Mouse (Mus musculus): ENCODE data around the gene Zfpm1. TPM values are rescaled to one million over a fixed set of nuclear protein-coding genes. Genes with fewer than 3 reads are reported as not detected.
A peak's percentile ranks its signal among the peaks of the same experiment; 100 is the strongest.

The Zfpm1 gene
- 10 to 100 TPM; 43.7 to 52.2 TPM for total RNA-seq (2021)
- long read RNA-seq, transcript Zfpm1-201 (10 exons, 3,390 nt), result major isoform, 34 of 46 reads
- long read RNA-seq, partial matches to known transcripts, result 3 of 46 reads
- long read RNA-seq, other reads (novel, unspliced or antisense), result 9 of 46 reads

DNA sequence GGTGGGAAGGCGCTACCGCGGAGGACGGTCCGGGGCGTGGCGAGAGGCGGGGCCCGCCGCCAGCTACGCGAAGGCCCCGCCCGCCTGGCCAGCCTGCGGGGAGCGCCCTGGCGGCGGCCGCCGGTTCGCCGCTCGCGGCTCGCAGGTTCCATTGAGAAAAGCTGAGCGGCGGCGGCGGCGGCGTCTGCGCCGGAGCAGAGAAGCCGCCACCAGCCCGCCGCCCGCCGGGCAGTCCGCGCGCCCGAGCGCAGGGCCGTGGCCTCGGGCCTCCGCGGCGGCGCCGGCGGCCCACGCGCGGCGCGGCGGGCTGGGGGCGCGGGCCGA, at the start of gene Zfpm1:
Gene Zfpm1, plus strand, starts transcription at position 107 of the 324 bp plus-strand sequence.
- no peak for DNase-seq (ENCODE audit: low spot score in 2 of 2)

DNA sequence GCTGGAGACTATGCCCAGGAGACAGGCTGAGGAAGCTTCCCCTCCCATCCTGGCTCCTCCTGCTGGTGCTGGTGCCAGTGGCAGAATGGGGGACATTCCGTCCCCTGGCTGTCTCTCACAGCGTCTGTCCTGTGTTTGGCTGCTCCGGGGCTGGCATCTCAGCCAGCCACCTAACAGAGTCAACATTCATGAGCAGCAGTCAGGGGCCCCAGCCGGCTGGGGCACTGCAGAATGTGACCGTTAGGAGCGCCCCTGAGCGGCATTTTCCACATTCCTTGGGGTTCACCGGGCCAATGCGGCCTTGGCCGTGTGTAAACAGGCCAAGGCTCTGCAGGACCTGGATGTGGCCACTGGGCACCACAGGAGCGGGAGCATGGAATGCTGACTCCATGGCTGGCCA, 47.9 kb upstream of the Zfpm1 start:
- peak in 1 of 2 experiments; percentile 65 for DNase-seq (ENCODE audit: low spot score in 2 of 2)

DNA sequence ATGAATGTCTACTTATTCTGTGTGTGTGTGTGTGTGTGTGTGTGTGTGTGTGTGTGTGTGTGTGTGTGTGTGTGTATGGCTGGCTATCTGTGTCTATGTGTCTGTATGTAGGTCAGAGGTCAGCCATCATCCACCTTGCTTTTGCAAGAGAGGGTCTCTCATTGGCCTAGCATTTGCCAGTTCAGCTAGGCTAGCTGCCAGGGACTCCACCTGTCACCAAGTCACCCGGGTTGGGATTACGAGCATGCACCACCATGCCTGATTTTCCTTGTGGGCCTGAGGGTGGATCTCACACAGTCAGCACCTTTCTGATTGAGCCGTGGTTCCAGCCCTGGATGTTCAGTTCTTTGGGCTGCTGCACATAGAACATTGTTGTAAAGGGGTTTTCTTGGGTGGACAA, 45.4 kb upstream of the Zfpm1 start:
- no peak for DNase-seq (ENCODE audit: low spot score in 2 of 2)

DNA sequence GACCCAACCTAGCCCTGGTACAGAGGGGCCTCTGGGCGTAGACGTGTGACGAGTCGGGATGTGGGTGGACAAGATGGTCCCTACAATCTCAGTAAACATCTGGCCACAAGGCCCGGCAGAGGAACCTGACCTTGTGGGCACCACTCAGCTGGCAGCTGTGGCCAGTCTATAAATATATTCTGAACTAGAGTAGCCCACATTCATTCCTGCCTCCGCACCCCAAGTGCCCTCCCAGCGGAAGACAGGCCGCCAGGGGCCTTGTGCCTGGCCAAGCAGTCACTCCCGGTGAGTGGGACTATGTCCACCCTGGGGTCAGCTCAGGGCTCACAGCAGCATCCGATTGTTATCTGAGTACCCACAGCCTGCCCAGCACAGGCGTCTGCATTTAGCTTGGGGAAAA, 43.7 kb upstream of the Zfpm1 start:
- no peak for DNase-seq (ENCODE audit: low spot score in 2 of 2)

DNA sequence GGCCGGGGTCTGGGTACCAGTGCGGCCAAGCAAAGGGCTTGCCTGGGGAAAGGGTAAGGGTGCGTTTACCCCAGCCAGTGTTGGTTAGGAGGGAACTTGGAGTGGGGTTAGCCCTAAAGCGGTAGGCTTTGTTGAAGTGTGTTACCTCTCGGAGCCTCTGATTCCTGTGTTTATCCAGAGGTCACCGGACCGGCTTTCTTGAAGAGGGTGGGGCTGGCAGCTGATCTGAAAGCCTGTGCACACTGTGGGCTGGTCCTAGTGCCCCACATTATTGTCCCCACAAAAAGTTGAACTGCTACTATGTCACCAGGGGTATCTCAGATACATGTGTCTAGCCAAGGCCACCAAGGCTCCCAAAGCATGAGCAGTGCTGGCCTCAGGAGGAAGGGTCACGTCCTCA, 43.2 kb upstream of the Zfpm1 start:
- DNase-seq (ENCODE audit: low spot score in 2 of 2), result no peak

DNA sequence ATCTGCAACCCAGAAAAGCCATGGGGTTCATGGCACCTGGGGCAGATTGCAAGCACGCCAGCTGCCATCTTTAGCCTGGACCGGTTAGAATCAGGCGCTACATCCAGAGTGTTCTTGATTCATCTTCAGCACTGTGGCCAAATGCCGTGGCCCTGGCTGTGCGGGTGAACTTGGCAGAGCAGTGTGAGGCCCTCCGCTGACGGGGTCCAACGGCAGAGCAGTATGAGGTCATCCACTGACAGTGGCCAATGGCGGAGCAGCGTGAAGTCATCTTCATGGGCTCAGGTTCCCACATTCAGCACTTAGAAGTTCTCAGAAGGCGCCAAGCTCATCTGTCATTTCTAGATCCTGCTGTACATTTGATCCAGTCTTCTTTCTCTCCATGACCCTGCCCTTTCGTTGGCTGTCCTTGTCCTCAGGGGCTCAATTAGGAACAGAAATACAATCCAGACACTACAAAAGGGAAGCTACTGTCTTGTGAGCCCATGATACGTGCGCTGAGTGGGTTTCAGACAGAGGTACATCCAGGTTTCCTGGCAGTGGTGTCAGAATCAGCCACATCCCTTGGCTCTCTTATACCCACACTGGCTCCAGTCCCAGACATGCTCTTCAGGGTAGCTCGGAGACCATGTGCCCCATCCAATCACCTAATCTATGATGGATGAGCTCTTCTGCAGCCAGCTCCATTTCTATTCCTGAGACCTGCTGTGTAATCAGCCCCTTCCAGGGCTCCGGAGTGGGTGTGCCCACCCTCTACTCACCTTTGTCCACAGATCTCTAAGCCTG, 41.5 kb upstream of the Zfpm1 start:
- DNase-seq (ENCODE audit: low spot score in 2 of 2), result no peak

DNA sequence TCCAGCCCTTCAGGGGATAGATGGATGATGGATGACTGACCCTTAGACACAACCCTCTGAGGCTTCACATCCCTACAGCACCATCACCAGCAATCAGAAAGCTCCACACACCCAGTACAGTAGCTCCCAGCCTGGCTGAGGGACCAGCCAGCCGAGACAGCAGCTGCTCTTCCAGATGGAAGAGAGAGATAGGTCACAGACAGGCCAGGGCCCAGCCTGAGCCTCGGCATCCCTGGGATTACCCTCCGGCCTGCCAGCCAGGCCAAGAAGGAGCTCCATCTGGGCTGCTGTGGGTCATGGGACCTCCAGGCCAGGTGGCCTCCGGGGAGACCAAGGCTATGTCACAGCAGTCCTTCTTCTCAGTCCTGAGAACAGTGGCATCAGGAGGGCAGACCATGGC, 38.6 kb upstream of the Zfpm1 start:
- DNase-seq (ENCODE audit: low spot score in 2 of 2), result no peak

DNA sequence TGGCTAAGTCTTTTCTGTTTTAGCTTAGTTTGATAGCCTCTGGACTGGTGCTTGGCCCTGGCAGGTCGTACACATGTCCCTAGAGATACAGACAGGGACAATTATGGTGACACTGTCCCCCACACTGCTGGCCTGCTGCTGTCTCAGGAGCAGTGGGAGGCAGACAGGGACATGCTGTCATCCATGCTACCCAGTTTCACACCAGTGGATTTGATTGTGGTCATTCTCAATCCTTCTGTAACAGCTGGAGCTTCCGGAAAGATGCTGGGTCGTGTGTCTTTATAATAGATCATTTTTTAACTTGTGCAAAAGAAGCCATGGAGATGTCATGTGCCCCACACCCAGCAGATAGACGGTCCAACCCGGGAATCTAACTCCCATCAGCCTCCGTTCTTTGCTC, 36.8 kb upstream of the Zfpm1 start:
- no peak for DNase-seq (ENCODE audit: low spot score in 2 of 2)

DNA sequence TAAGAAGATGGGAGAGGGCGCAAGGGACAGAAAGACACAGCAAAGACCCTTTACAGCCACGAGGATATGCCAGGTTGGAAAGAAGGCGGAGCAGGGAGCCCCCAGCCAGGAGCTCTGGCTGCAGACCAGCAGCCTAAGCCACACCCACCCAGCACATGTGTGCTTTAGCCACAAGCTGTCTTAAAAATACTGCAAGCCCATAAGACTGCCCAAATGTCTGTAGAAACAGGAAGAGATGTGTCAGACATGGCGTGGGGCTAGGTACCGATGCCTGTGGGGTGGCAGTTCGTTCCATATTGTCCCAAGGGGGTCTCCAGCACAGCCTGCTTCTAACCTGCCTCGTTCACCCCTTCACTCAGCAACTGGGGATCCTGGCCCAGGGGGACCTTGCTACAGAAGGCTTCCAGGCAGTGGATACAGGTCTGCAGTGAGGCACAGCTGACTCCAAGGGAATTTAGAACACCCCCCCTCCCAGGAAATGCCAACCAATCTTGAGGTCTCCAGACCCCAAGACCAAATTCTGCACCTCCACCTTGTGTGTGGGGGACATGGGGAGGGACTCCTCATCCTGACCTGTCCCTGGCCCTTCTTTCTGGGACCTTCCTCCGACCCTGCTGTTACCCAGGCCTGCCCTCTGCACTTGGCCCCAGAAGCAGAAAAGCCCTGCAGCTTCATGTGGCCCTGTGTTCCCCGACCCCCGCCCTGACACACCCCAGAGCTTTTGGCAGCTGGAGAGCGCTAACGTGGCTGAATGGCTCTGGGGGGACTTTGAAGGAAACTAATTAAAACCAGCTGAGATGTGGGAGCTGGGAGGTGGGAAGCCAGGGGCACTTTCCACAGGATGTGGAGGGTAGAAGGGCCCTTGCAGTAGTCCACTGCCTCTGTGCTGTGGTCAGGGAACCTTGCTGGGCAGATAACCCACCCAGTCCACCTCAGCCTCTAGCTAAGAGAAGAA, 35.4 kb upstream of the Zfpm1 start:
- DNase-seq (ENCODE audit: low spot score in 2 of 2), result no peak

DNA sequence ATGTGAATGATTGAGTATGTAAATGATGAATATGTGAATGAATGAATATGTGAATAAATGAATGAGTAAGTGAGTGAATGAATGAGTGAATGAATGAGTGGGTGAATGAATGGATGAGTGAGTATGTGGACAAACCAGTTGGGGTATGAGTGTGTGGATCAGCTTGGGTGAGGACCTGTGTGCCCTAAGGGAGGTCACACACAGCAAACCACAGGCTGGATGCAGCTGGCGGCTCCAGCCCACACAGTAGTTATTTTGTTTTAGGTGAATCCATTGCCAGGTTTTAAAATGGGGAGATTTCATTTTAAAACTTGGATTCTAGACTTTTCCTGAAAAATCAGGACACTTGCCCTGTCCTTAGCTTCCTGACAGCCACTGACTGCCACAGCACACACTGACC, 30.2 kb upstream of the Zfpm1 start:
- no peak for DNase-seq (ENCODE audit: low spot score in 2 of 2)

DNA sequence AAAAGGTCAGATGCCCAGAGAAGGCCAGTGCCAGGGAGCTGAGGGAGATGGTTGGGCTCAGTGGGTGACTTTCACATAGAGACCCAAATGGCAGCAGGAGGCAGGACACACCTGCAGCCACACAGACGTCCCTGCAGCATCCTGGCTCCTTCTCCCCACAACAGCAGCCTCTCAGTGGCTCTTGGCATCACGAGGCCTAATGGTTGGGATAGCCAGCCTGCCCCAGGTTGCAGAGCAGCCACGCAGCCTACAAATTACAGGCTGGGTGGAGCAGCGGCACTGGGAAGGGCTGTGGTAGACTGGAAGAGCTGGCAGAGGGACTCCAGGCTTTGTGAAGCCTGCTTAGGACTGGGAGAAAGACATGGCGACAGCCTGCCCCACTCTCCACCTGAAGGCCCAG, 29.6 kb upstream of the Zfpm1 start:
- no peak for DNase-seq (ENCODE audit: low spot score in 2 of 2)

DNA sequence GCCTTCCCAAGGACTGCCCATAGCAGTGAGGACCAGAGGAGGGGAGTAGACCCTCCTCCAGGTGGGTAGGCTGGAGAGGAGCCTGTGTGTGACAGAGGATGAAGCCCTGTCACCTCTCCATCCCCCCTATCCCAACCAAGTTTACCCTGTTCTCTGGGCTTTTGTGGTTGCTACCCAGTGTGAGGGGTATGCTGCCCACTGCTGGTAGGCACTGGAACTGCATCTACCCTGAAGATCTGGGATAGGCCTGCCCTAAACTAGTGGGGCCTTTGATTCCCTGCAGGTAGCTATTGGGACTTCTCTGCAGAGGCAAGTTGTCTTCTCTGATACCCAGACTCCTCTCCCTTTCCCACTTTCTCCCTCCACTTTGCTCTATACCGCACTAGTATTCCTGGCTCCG, 22.6 kb upstream of the Zfpm1 start:
- peak in 1 of 2 experiments; percentile 83 for DNase-seq (ENCODE audit: low spot score in 2 of 2)

DNA sequence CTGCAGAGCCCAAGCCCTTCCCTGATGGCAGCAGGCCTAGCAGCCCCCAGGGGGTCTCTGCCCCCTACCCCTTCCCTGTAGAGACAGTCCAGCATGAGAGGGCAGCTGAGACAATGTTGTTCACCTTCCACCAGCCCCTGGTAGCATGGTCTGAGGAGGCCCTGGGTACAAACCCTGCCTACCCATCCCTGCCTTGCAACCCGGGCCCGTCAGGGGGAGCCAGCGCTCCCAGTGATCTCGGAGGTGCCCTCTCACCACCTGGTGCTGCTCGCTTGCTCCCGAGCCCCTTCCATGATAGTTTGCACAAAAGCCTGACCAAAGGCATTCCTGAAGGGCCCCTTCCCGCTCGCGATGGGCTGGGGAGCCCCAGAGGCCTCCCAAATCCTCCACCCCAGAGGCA, 21.2 kb upstream of the Zfpm1 start:
- DNase-seq (ENCODE audit: low spot score in 2 of 2), result no peak

DNA sequence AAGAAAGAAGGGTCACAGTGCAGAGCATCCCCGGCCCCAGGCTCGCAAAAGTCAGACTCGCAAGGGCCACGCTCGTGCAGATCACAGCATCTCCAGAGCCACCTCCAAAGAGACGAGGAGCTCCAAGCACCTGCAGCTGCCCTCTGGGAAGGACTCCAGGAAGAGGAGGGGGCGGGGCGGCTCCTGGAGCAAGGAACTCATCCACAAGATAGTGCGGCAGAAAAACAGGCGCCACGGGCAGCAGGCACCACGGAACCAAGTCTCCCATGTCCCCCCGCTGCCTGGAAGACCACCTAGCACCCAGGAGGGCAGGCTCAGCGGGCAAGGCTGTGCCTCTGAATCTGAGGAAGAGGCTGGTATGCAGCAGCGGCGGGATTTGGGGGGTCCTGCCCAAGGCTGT, 19.1 kb upstream of the Zfpm1 start:
- no peak for DNase-seq (ENCODE audit: low spot score in 2 of 2)

DNA sequence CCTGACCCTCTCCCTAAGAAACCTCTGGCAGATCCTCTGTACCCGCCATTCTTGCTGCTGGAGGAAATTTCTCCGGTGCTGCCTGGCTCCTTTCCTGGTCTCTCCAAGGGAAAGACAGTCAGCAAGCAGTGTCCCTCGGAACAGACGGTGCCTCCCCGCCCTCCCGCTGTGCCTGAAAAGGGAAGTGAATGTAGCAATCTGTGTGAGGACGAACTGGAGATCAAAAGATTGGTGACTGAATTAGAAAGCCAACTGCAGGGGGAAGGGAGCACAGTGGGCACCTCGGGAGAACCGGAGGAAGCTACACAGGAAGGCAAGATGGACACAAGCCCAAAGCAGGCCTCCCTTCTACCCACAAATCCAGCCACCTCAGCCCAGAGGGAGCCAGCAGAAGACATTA, 17.7 kb upstream of the Zfpm1 start:
- DNase-seq (ENCODE audit: low spot score in 2 of 2), result peak; percentile 27 to 56

DNA sequence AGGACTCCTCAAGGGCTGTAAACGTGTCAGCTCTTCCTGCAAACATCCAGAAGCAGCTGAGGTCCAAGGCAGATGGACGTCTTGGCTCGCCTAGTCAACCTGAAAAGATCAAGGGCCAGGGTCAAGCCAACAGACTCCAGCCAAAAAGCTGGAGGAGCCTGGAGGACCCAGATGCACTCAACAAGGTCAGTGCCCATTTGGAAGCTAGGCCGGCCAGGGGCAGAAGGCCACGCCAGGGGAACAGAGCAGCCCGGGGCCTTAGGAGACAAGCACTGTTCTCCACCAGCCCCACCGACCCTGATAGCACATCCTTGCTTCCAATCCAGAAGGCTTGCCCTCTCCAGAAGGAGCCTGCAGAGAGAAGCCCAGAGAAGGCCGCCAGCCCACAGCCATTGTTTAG, 16.4 kb upstream of the Zfpm1 start:
- no peak for DNase-seq (ENCODE audit: low spot score in 2 of 2)

DNA sequence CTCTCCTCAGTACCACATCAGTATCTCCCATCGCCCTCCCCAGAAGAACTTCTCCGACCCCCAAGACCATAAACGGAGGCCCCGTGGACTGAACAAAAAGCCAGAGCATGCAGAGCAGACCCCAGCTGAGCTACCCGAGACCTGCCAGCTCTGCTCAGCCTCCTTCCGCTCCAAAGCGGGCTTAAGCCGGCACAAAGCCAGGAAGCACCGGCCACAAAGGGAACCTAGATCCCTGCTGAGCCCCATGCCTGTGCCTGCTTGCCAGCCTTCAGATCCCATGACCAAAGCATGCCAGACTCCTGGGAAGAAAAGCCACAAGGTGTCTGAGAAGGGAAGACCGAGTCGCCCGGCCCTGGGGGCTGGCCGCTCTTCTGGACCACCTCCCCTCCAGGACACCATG, 15.1 kb upstream of the Zfpm1 start:
- no peak for DNase-seq (ENCODE audit: low spot score in 2 of 2)

DNA sequence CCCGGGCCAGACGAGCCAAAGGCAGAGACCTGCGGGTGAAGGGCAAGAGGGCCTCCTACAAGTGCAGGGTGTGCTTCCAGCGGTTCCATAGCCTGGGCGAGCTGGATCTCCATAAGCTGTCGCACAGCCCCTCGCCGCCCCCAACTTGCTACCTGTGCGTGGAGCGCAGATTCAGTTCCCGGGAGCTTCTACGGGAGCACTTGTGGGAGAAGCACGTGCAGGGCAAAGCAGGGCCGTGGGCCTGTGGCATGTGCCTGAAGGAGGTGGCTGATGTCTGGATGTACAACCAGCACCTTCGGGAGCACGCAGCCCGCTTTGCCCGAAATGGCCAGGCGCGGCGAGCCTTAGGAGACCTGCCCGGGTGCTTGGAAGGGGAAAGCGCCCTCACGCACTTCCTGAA, 13.1 kb upstream of the Zfpm1 start:
- DNase-seq (ENCODE audit: low spot score in 2 of 2), result no peak

DNA sequence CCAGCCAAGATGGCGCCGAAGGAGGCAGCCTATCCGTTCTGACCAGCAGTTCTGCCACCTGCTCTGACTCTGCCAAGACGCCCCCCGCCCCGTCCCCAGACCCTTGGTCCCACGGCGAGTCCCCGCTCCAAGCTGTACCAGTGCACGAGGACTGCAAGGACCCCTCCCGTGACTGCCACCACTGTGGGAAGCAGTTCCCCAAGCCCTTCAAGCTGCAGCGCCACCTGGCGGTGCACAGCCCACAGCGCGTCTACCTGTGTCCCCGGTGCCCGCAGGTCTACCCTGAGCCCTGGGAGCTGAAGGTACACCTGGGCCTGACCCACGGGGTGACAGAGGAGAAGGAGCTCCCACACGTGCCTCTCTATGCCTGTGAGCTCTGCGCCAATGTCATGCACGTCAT, 12.5 kb upstream of the Zfpm1 start:
- DNase-seq (ENCODE audit: low spot score in 2 of 2), result peak; percentile 76 to 80

DNA sequence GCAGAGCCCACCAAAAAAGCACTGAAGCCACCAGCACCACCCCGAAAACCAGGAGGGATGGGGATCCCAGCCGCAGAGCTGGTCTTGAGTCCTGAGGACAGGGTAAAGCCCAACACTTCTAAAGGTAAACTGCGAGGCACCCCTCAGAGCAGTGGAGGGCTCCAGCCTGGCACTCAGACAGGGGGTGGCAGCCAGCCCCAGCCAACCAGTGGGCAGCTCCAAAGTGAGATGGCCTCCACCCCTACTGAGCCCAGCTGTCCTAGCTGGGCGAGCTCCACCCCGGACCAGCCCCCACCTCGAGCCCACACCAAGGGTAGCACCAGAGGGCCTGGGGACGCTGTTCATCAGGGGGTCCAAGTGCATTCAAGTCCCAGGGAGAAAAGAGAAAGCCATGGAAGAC, 11.4 kb upstream of the Zfpm1 start:
- no peak for DNase-seq (ENCODE audit: low spot score in 2 of 2)

DNA sequence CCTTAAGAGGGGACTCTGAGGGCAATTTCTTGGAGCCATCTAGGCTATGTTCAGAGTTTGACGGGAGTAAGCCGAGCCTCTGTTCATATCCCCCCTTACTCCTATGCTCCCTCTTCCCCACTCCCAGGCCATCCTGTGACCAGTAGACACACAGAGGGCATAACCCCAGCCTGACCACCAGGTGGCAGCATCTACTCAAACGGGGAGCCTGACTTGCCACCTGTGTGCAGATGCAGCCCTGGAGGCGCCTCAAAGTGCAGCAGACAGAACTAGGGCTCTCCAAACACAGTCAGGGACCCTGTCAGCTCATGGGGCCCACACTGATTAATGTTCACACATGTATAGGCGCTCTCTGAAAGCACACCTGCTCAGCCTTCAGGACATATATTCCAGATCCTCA, 8.8 kb upstream of the Zfpm1 start:
- DNase-seq (ENCODE audit: low spot score in 2 of 2), result peak in 1 of 2 experiments; percentile 62

DNA sequence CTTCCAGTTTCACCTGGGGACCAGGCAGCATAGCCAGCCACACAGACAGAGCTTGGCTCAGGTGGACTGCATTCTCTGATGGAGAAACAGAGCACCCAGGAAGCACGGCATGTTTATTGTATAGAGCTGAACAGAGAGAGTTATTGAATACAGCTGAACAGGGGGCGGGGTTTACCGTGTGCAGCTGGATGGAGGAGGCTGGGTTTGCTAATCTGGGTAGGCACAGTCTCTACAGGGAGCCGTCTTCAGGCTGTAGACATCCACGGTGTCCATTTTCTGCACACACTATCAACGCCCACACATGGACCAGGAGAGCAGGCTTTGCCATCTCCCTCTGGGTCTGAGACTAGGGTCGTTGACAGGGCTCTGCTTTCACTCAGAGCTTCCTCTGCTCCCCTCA, 8.1 kb upstream of the Zfpm1 start:
- DNase-seq (ENCODE audit: low spot score in 2 of 2), result no peak
